In genomic region chr1:121328193-121328555, GRCm38 (mm10) we compare ENCODE assay signal across 8 mouse cellular contexts. TPM values are rescaled to one million over a fixed set of nuclear protein-coding genes. Genes with fewer than 3 reads are reported as not detected.
A peak's percentile ranks its signal among the peaks of the same experiment; 100 is the strongest.
DNase-seq lines count a peak whose midpoint lies in the region; ATAC-seq and TF ChIP-seq lines count a peak whose summit lies in the region.

No protein-coding gene starts in this region.

- no peaks in the 10 kb centered on the region for H3K36me3 ChIP-seq in neural tube, embryonic 11.5 days (ENCODE audit: control insufficient read depth, insufficient read depth, low read length)
- no peaks in the 10 kb centered on the region for H3K36me3 ChIP-seq in embryonic facial prominence, embryonic 14.5 days (ENCODE audit: control insufficient read depth, insufficient read depth, low read length)
- H3K36me3 ChIP-seq in intestine, postnatal 0 days (ENCODE audit: control insufficient read depth, insufficient read depth), result no peaks in the 10 kb centered on the region
- no peaks in the 10 kb centered on the region for H3K36me3 ChIP-seq in myocyte (ENCODE audit: control insufficient read depth, insufficient read depth)

- peaks cover 39% of the 10 kb centered on the region for H3K79me2 ChIP-seq in myocyte (ENCODE audit: control insufficient read depth, insufficient read depth)

- no peaks in the 10 kb centered on the region for H3K4me1 ChIP-seq in neural tube, embryonic 11.5 days (ENCODE audit: control insufficient read depth, insufficient read depth, low read length)
- H3K4me1 ChIP-seq in embryonic facial prominence, embryonic 14.5 days (ENCODE audit: control insufficient read depth, insufficient read depth, low read length), result peaks cover 26% of the 10 kb centered on the region
- 0 out of 2 replicates have a peak, but pooled peaks cover 12% of the 10 kb centered on the region for H3K4me1 ChIP-seq in intestine, postnatal 0 days (replicated peaks; ENCODE audit: control insufficient read depth, insufficient read depth, low read length)

- no peaks in the 10 kb centered on the region for H3K9me3 ChIP-seq in neural tube, embryonic 11.5 days (ENCODE audit: control insufficient read depth, low read length)
- no peaks in the 10 kb centered on the region for H3K9me3 ChIP-seq in embryonic facial prominence, embryonic 14.5 days (ENCODE audit: control insufficient read depth, low read length)
- H3K9me3 ChIP-seq in intestine, postnatal 0 days (ENCODE audit: control insufficient read depth), result no peaks in the 10 kb centered on the region

- TF ChIP-seq POLR2A in myocyte (IDR thresholded peaks at IDR 0.05; ENCODE audit: insufficient read length, low read depth), result no peak

- ATAC-seq in neural tube, embryonic 11.5 days (ENCODE audit: insufficient read depth, low FRiP score, low TSS enrichment), result peak; percentile 51; the same call in 1 of the 2 replicates
- peak; percentile 37 for ATAC-seq in embryonic facial prominence, embryonic 14.5 days (ENCODE audit: low read depth)
- peak; percentile 59 for ATAC-seq in intestine, postnatal 0 days

- H3K4me3 ChIP-seq in neural tube, embryonic 11.5 days (ENCODE audit: low read depth, low read length), result peak overlapping the region; percentile 76
- peak overlapping the region; percentile 77 for H3K4me3 ChIP-seq in embryonic facial prominence, embryonic 14.5 days (ENCODE audit: low read depth, low read length)
- peak overlapping the region; percentile 95 for H3K4me3 ChIP-seq in intestine, postnatal 0 days (ENCODE audit: low read depth, low read length)
- H3K4me3 ChIP-seq in myocyte, result peak overlapping the region; percentile 98

- peak overlapping the region; percentile 73 for H3K4me2 ChIP-seq in neural tube, embryonic 11.5 days (ENCODE audit: low read depth)
- peak overlapping the region; percentile 75 for H3K4me2 ChIP-seq in embryonic facial prominence, embryonic 14.5 days (ENCODE audit: low read depth, low read length)
- H3K4me2 ChIP-seq in intestine, postnatal 0 days (replicated peaks; ENCODE audit: low read depth), result peak overlapping the region; percentile 88
- H3K4me2 ChIP-seq in myocyte (ENCODE audit: low read depth), result peak overlapping the region; percentile 94

- intact Hi-C loops in left cerebral cortex, postnatal 36 days (cut with DNase I), result loop anchor here (5.0 kb wide), 2 partner anchors 69 to 726 kb away; partner anchors contain the start of gene En1

- H3ac ChIP-seq in myocyte (ENCODE audit: control insufficient read depth, insufficient read length), result peak overlapping the region; percentile 43

- peak overlapping the region; percentile 67 for H3K9ac ChIP-seq in neural tube, embryonic 11.5 days (ENCODE audit: low read length)
- H3K9ac ChIP-seq in embryonic facial prominence, embryonic 14.5 days (ENCODE audit: low read depth, low read length), result peak overlapping the region; percentile 79
- H3K9ac ChIP-seq in intestine, postnatal 0 days (ENCODE audit: low read depth, low read length), result peak overlapping the region; percentile 85

- WGBS in neural tube, embryonic 11.5 days, result 4% methylated on average over 7 of the region's 7 CpGs
- WGBS in embryonic facial prominence, embryonic 14.5 days, result 5% methylated on average over 7 of the region's 7 CpGs
- 2% methylated on average over 7 of the region's 7 CpGs for WGBS in intestine, postnatal 0 days

- no peak for TF ChIP-seq CTCF in intestine, postnatal 0 days (IDR thresholded peaks at IDR 0.05; ENCODE audit: low read depth)

- no peaks in the 10 kb centered on the region for H3K27me3 ChIP-seq in neural tube, embryonic 11.5 days (ENCODE audit: control insufficient read depth, insufficient read depth, low read length)
- H3K27me3 ChIP-seq in embryonic facial prominence, embryonic 14.5 days (replicated peaks; ENCODE audit: control insufficient read depth, insufficient read depth, low read length), result no peaks in the 10 kb centered on the region
- no peaks in the 10 kb centered on the region for H3K27me3 ChIP-seq in intestine, postnatal 0 days (replicated peaks; ENCODE audit: control insufficient read depth, insufficient read depth, low read length)
- H3K27me3 ChIP-seq in myocyte (ENCODE audit: control insufficient read depth, insufficient read depth, insufficient read length), result no peaks in the 10 kb centered on the region

- no peak for DNase-seq in neural tube, embryonic 11.5 days (ENCODE audit: low spot score)
- no peak for DNase-seq in neural tube, embryonic 10.5 days (ENCODE audit: extremely low spot score, low spot score)
- peak; percentile 18 for DNase-seq in embryonic facial prominence, embryonic 14.5 days (ENCODE audit: low spot score)
- DNase-seq in left cerebral cortex, postnatal 36 days (ENCODE audit: low spot score in 2 of 2), result no peak
- no peak for DNase-seq in right cerebral cortex, postnatal 25 days
- DNase-seq in ovary, postnatal 10 days (ENCODE audit: low spot score), result no peak

- H3K27ac ChIP-seq in neural tube, embryonic 11.5 days (ENCODE audit: low read depth, low read length), result peak overlapping the region; percentile 77
- H3K27ac ChIP-seq in embryonic facial prominence, embryonic 14.5 days (replicated peaks; ENCODE audit: low read depth, low read length), result peak overlapping the region; percentile 87
- peak overlapping the region; percentile 88 for H3K27ac ChIP-seq in intestine, postnatal 0 days (ENCODE audit: low read depth, low read length)

TF ChIP-seq in myocyte, 11 proteins besides CTCF, POLR2A, EP300 and RAD21:
- no peak for TF ChIP-seq MYOD1 (IDR thresholded peaks at IDR 0.05; ENCODE audit: control insufficient read depth in 1 of 3, insufficient read length in 2 of 3, low read depth in 2 of 3)
- no peak for TF ChIP-seq E2F4 (IDR thresholded peaks at IDR 0.05; ENCODE audit: insufficient read depth)
TF ChIP-seq in myocyte: peak in this region for 0.

RNA-seq across cellular contexts. Expression of gene Insig2, which starts 4.2 kb away (rescaled TPM):
- 17.4 and 20.5 TPM in 2 replicates for polyA plus RNA-seq in neural tube, embryonic 11.5 days (2014; fragmentation: Nextera tagmentation; extraction: Ambion mirVana)
- polyA plus RNA-seq in embryonic facial prominence, embryonic 14.5 days (2014; fragmentation: Nextera tagmentation; extraction: Ambion mirVana), result 26.6 and 31.8 TPM in 2 replicates
- polyA plus RNA-seq in intestine, postnatal 0 days (2015; fragmentation: Nextera tagmentation; extraction: Ambion mirVana), result 36.9 and 38.9 TPM in 2 replicates
- polyA plus RNA-seq in myocyte (2012; fragmentation: generic; extraction: Trizol), result 46.1 TPM
- total RNA-seq in left cerebral cortex, postnatal 36 days (2021), result 10 to 100 TPM; 55.7 to 56.0 TPM
